Mouse (Mus musculus): ENCODE results near the gene Kpnb1. TPM values are rescaled to one million over a fixed set of nuclear protein-coding genes. Genes with fewer than 3 reads are reported as not detected.
A peak's percentile ranks its signal among the peaks of the same experiment; 100 is the strongest.

Kpnb1 gene
- polyA plus RNA-seq, 1 experiment, result 22.8 TPM

- Histone ChIP-seq H3K27ac (ENCODE audit: insufficient read depth, low read length) (no peak overlapping the region), H3K4me3 (ENCODE audit: extremely low read depth, insufficient read depth, insufficient read length) (no peak overlapping the region), H3K27me3 (ENCODE audit: control insufficient read depth, insufficient read depth, low read length) (no peaks in the 10 kb centered on the region), H3K36me3 (ENCODE audit: control insufficient read depth, insufficient read depth, low read length) (peaks cover 68% of the 10 kb centered on the region), H3K4me1 (ENCODE audit: control insufficient read depth, insufficient read depth, insufficient read length) (no peaks in the 10 kb centered on the region)
- WGBS, result 51% methylated on average over 3 of the region's 3 CpGs
- TF ChIP-seq POLR2A (IDR thresholded peaks at IDR 0.05; ENCODE audit: low read depth, low read length) (no peak), CTCF (IDR thresholded peaks at IDR 0.05; ENCODE audit: extremely low read depth, insufficient read depth, insufficient read length, insufficient replicate concordance) (peak; percentile 28; the same call in 1 of the 2 replicates)
- peak in 1 of 2 experiments; percentile 23 for DNase-seq (ENCODE audit: low read depth in 1 of 2, low spot score in 2 of 2)
These were observed 10.8 kb downstream of the Kpnb1 start for GRCm38 (mm10) chr11:97176851-97177250.

GRCm38 (mm10) chr11:97175499-97175898 lies 12.2 kb downstream of the Kpnb1 start:
- Histone ChIP-seq H3K4me3 (ENCODE audit: extremely low read depth, insufficient read depth, insufficient read length) (no peak overlapping the region), H3K27me3 (ENCODE audit: control insufficient read depth, insufficient read depth, low read length) (no peaks in the 10 kb centered on the region), H3K4me1 (ENCODE audit: control insufficient read depth, insufficient read depth, insufficient read length) (no peaks in the 10 kb centered on the region), H3K36me3 (ENCODE audit: control insufficient read depth, insufficient read depth, low read length) (peaks cover 71% of the 10 kb centered on the region), H3K27ac (ENCODE audit: insufficient read depth, low read length) (no peak overlapping the region)
- 98% methylated on average over 7 of the region's 7 CpGs for WGBS
- TF ChIP-seq POLR2A (IDR thresholded peaks at IDR 0.05; ENCODE audit: low read depth, low read length), result no peak
- TF ChIP-seq CTCF (IDR thresholded peaks at IDR 0.05; ENCODE audit: extremely low read depth, insufficient read depth, insufficient read length, insufficient replicate concordance), result no peak
- DNase-seq (ENCODE audit: low read depth in 1 of 2, low spot score in 2 of 2), result no peak

- Histone ChIP-seq H3K27me3 (ENCODE audit: control insufficient read depth, insufficient read depth, low read length) (no peaks in the 10 kb centered on the region), H3K36me3 (ENCODE audit: control insufficient read depth, insufficient read depth, low read length) (peaks cover 47% of the 10 kb centered on the region), H3K4me1 (ENCODE audit: control insufficient read depth, insufficient read depth, insufficient read length) (no peaks in the 10 kb centered on the region), H3K27ac (ENCODE audit: insufficient read depth, low read length) (no peak overlapping the region), H3K4me3 (ENCODE audit: extremely low read depth, insufficient read depth, insufficient read length) (no peak overlapping the region)
- 82% methylated on average over 6 of the region's 6 CpGs for WGBS
- DNase-seq (ENCODE audit: low read depth in 1 of 2, low spot score in 2 of 2), result no peak
- TF ChIP-seq CTCF (IDR thresholded peaks at IDR 0.05; ENCODE audit: extremely low read depth, insufficient read depth, insufficient read length, insufficient replicate concordance), result no peak
- no peak for TF ChIP-seq POLR2A (IDR thresholded peaks at IDR 0.05; ENCODE audit: low read depth, low read length)
These were observed 27.3 kb downstream of the Kpnb1 start for GRCm38 (mm10) chr11:97160341-97160740.

- Histone ChIP-seq H3K4me1 (ENCODE audit: control insufficient read depth, insufficient read depth, insufficient read length) (no peaks in the 10 kb centered on the region), H3K4me3 (ENCODE audit: extremely low read depth, insufficient read depth, insufficient read length) (no peak overlapping the region), H3K27ac (ENCODE audit: insufficient read depth, low read length) (no peak overlapping the region), H3K27me3 (ENCODE audit: control insufficient read depth, insufficient read depth, low read length) (0 out of 2 replicates have a peak, but pooled peaks cover 2% of the 10 kb centered on the region), H3K36me3 (ENCODE audit: control insufficient read depth, insufficient read depth, low read length) (peaks cover 19% of the 10 kb centered on the region)
- WGBS, result 52% methylated on average over 7 of the region's 7 CpGs
- TF ChIP-seq POLR2A (IDR thresholded peaks at IDR 0.05; ENCODE audit: low read depth, low read length) (no peak), CTCF (IDR thresholded peaks at IDR 0.05; ENCODE audit: extremely low read depth, insufficient read depth, insufficient read length, insufficient replicate concordance) (no peak)
- no peak for DNase-seq (ENCODE audit: low read depth in 1 of 2, low spot score in 2 of 2)
These were observed 30.7 kb downstream of the Kpnb1 start for GRCm38 (mm10) chr11:97156999-97157398.

- Histone ChIP-seq H3K27me3 (ENCODE audit: control insufficient read depth, insufficient read depth, low read length) (peaks cover 15% of the 10 kb centered on the region), H3K4me1 (ENCODE audit: control insufficient read depth, insufficient read depth, insufficient read length) (peaks cover 5% of the 10 kb centered on the region; the same call in 1 of the 2 replicates), H3K36me3 (ENCODE audit: control insufficient read depth, insufficient read depth, low read length) (no peaks in the 10 kb centered on the region), H3K4me3 (ENCODE audit: extremely low read depth, insufficient read depth, insufficient read length) (no peak overlapping the region), H3K27ac (ENCODE audit: insufficient read depth, low read length) (no peak overlapping the region)
- 61% methylated on average over 10 of the region's 10 CpGs for WGBS
- TF ChIP-seq CTCF (IDR thresholded peaks at IDR 0.05; ENCODE audit: extremely low read depth, insufficient read depth, insufficient read length, insufficient replicate concordance) (no peak), POLR2A (IDR thresholded peaks at IDR 0.05; ENCODE audit: low read depth, low read length) (no peak)
- no peak for DNase-seq (ENCODE audit: low read depth in 1 of 2, low spot score in 2 of 2)
These were observed 34.9 kb downstream of the Kpnb1 start for GRCm38 (mm10) chr11:97152662-97153287.

- no peaks in the 10 kb centered on the region for H3K36me3 ChIP-seq (ENCODE audit: control insufficient read depth, insufficient read depth, low read length)
- peaks cover 5% of the 10 kb centered on the region; the same call in 1 of the 2 replicates for H3K4me1 ChIP-seq (ENCODE audit: control insufficient read depth, insufficient read depth, insufficient read length)
- no peak for DNase-seq (ENCODE audit: low read depth in 1 of 2, low spot score in 2 of 2)
- H3K27ac ChIP-seq (ENCODE audit: insufficient read depth, low read length), result no peak overlapping the region
- TF ChIP-seq POLR2A (IDR thresholded peaks at IDR 0.05; ENCODE audit: low read depth, low read length) (no peak), CTCF (IDR thresholded peaks at IDR 0.05; ENCODE audit: extremely low read depth, insufficient read depth, insufficient read length, insufficient replicate concordance) (no peak)
- H3K27me3 ChIP-seq (ENCODE audit: control insufficient read depth, insufficient read depth, low read length), result peaks cover 15% of the 10 kb centered on the region
- H3K4me3 ChIP-seq (ENCODE audit: extremely low read depth, insufficient read depth, insufficient read length), result no peak overlapping the region
- WGBS, result 23% methylated on average over 11 of the region's 11 CpGs
These were observed 35.7 kb downstream of the Kpnb1 start for GRCm38 (mm10) chr11:97152023-97152426.

GRCm38 (mm10) chr11:97151343-97151801 lies 36.3 kb downstream of the Kpnb1 start, which contains the start of gene Tbkbp1:
Gene Tbkbp1, minus strand, starts transcription at chr11:97151495.
- peaks cover 7% of the 10 kb centered on the region for H3K4me1 ChIP-seq (ENCODE audit: control insufficient read depth, insufficient read depth, insufficient read length)
- WGBS, result 1% methylated on average over 31 of the region's 64 CpGs
- H3K27ac ChIP-seq (ENCODE audit: insufficient read depth, low read length), result peak within 1 kb of the TSS; percentile 61
- H3K4me3 ChIP-seq (ENCODE audit: extremely low read depth, insufficient read depth, insufficient read length), result peak within 1 kb of the TSS; percentile 53
- peaks cover 15% of the 10 kb centered on the region for H3K27me3 ChIP-seq (ENCODE audit: control insufficient read depth, insufficient read depth, low read length)
- DNase-seq (ENCODE audit: low read depth in 1 of 2, low spot score in 2 of 2), result no peak
- H3K36me3 ChIP-seq (ENCODE audit: control insufficient read depth, insufficient read depth, low read length), result no peaks in the 10 kb centered on the region
- TF ChIP-seq POLR2A (IDR thresholded peaks at IDR 0.05; ENCODE audit: low read depth, low read length) (no peak), CTCF (IDR thresholded peaks at IDR 0.05; ENCODE audit: extremely low read depth, insufficient read depth, insufficient read length, insufficient replicate concordance) (no peak)
